Mouse (Mus musculus) liver, adult 2 months (tissue): Measurements from ENCODE around the gene Meis2.

Experiments
- CTCF ChIP-seq: fragments of 200-500 bp; IDR thresholded peaks from 2 replicates; pipeline ENCODE4 v1.5.1; 2011; ENCODE audit warnings: low read depth, low read length, control low read depth
- POLR2A ChIP-seq: fragments of 200-500 bp; IDR thresholded peaks from 2 replicates; pipeline ENCODE4 v1.6.1; 2011; ENCODE audit warnings: low read length, control low read depth; ENCODE audit not compliant: insufficient read depth; ENCODE audit errors: extremely low read depth

GRCm38 (mm10) chr2:116041683-116042262, 23.9 kb downstream of the Meis2 start:
- no peak for TF ChIP-seq POLR2A
- no peak for TF ChIP-seq CTCF
